Mouse (Mus musculus): Measurements from ENCODE around the gene Gpr18. TPM values are rescaled to one million over a fixed set of nuclear protein-coding genes. Genes with fewer than 3 reads are reported as not detected.
A peak's percentile ranks its signal among the peaks of the same experiment; 100 is the strongest.

Gene Gpr18
- polyA plus RNA-seq (2015; fragmentation: Nextera tagmentation; extraction: Ambion mirVana): 0.26 and 0.35 TPM in 2 replicates

DNA sequence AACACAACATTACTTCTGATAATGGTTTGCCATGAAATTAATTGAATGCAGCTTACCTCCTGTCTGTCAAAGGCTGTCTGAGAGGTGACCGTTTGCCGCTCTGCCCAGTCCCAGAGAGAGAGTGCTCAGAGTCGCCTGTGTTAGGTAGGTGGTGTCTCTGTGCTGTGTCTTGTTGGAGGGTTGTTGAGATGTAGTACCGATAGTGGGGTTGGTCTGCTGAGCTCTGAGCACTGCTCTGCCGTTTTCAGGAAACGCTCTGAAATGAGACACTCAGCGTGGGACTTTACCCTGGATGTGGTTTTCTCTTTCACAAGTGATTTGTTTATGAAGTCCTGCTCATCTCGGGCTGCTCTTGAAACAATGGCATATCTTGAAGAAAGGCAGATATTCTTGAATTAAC lies at the start of gene Gpr18:
Gene Gpr18, minus strand, starts transcription at position 161 of the 400 bp plus-strand sequence.
- no peak within 1 kb of the TSS for H3K27ac ChIP-seq (ENCODE audit: low read length)
- ATAC-seq (ENCODE audit: insufficient read depth, low FRiP score): no peak
- 65% methylated on average over 8 of the region's 8 CpGs for WGBS

DNA sequence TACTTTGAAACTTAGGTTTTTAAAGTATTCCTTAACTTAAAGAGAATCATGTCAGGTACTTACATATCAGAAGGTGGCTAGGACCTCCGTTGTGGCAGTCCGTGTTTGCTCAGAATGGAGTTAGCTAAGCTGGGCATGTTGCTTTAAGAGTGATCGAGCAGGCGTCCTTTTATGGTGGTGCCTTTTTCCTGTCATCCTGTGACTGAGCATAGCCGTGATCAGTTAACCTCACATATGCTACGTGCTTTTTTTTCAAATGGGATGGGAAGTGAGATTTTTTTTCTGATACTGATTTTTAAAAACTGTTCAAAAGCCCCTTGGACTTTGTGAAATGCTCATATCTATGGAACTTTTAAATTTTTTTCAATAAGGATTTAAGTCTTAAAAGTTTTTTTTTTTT lies 49.4 kb upstream of the Gpr18 start, which contains the start of gene Gpr183:
Gene Gpr183, minus strand, starts transcription at position 206 of the 400 bp plus-strand sequence.
- ATAC-seq (ENCODE audit: insufficient read depth, low FRiP score): no peak
- peak within 1 kb of the TSS; percentile 64; the same call in 1 of the 2 replicates for H3K27ac ChIP-seq (ENCODE audit: low read length)
- no peaks in the 10 kb centered on the region for H3K27me3 ChIP-seq (ENCODE audit: control insufficient read depth, insufficient read depth, low read length)
- H3K36me3 ChIP-seq (ENCODE audit: control insufficient read depth, insufficient read depth, low read length): no peaks in the 10 kb centered on the region
- H3K4me2 ChIP-seq (ENCODE audit: low read depth, low read length): peak within 1 kb of the TSS; percentile 36; the same call in 1 of the 2 replicates
- WGBS: 23% methylated on average over 6 of the region's 6 CpGs
- no peaks in the 10 kb centered on the region for H3K9me3 ChIP-seq (replicated peaks; ENCODE audit: control insufficient read depth, low read length)
- H3K9ac ChIP-seq (ENCODE audit: low read length): peak within 1 kb of the TSS; percentile 49
- H3K4me3 ChIP-seq (replicated peaks; ENCODE audit: low read length): peak within 1 kb of the TSS; percentile 26
- peaks cover 20% of the 10 kb centered on the region for H3K4me1 ChIP-seq (ENCODE audit: control insufficient read depth, insufficient read depth, low read length)

More for the DNA sequence above, at the start of gene Gpr18:
- Histone ChIP-seq H3K36me3 (ENCODE audit: control insufficient read depth, insufficient read depth, low read length) (no peaks in the 10 kb centered on the region; the same call in 1 of the 2 replicates), H3K9ac (ENCODE audit: low read length) (no peak within 1 kb of the TSS), H3K4me2 (ENCODE audit: low read depth, low read length) (no peak within 1 kb of the TSS), H3K4me1 (ENCODE audit: control insufficient read depth, insufficient read depth, low read length) (peaks cover under 1% of the 10 kb centered on the region; the same call in 1 of the 2 replicates), H3K27me3 (ENCODE audit: control insufficient read depth, insufficient read depth, low read length) (no peaks in the 10 kb centered on the region), H3K9me3 (replicated peaks; ENCODE audit: control insufficient read depth, low read length) (no peaks in the 10 kb centered on the region), H3K4me3 (replicated peaks; ENCODE audit: low read length) (no peak within 1 kb of the TSS)

DNA sequence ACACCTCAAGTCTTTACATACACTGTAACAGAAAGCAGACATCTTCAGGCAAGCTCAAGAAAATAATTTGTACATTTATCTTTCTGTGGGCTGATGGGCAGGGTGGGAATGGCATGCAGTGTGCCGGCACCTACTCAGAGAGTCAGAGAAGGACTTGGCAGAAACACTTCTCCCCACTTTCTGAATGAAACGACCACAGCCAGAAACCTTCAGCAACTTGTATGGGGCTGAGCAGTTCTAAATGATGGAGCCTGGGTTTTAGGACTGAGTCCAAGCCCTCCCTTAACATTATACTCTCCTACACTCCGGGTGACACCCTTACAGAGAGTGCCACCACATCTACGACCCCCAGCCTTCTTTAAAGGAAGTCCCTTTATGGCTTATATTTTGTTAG lies 48.4 kb upstream of the Gpr18 start:
- H3K36me3 ChIP-seq (ENCODE audit: control insufficient read depth, insufficient read depth, low read length): no peaks in the 10 kb centered on the region
- H3K9me3 ChIP-seq (replicated peaks; ENCODE audit: control insufficient read depth, low read length): no peaks in the 10 kb centered on the region
- peak overlapping the region; percentile 64; the same call in 1 of the 2 replicates for H3K27ac ChIP-seq (ENCODE audit: low read length)
- 26% methylated on average over 4 of the region's 4 CpGs for WGBS
- ATAC-seq (ENCODE audit: insufficient read depth, low FRiP score): no peak
- peaks cover 20% of the 10 kb centered on the region for H3K4me1 ChIP-seq (ENCODE audit: control insufficient read depth, insufficient read depth, low read length)
- H3K4me3 ChIP-seq (replicated peaks; ENCODE audit: low read length): peak overlapping the region; percentile 26
- no peaks in the 10 kb centered on the region for H3K27me3 ChIP-seq (ENCODE audit: control insufficient read depth, insufficient read depth, low read length)
- peak overlapping the region; percentile 49 for H3K9ac ChIP-seq (ENCODE audit: low read length)
- H3K4me2 ChIP-seq (ENCODE audit: low read depth, low read length): peak overlapping the region; percentile 36

DNA sequence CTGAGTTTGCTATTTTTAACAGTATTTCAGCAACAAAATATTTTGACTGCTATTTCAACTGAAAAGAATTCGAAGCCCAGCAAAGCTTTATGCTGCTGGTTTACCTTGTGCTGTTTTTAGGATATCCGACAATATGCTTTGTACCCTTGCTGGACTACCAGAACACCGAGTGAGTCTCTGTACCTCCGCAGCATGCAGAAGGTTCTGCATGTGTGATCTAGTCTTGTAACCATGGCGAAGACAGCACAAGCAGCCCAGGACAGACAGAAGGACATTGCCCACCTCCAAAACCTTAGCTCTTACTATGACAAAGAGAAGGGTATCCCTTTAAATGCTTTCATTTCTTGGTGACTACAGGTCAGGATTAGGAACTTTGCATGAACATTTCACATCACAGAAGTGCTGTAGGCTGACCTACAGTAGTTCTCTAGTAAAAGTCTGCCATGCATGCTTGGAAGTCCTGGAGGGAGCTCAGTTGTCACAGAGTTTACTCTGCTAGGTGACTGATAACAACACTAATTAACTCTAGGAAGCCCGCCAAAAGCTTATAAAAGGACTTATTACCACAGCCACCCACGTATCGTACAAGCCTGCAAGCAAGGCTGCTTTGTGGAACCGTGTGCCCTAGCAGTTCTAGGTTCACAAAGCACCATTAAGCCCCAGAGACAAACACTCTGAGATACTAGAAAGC lies 47.8 kb upstream of the Gpr18 start:
- H3K27ac ChIP-seq (ENCODE audit: low read length): peak overlapping the region; percentile 64
- H3K4me3 ChIP-seq (replicated peaks; ENCODE audit: low read length): peak overlapping the region; percentile 26
- peaks cover 20% of the 10 kb centered on the region for H3K4me1 ChIP-seq (ENCODE audit: control insufficient read depth, insufficient read depth, low read length)
- no peaks in the 10 kb centered on the region for H3K27me3 ChIP-seq (ENCODE audit: control insufficient read depth, insufficient read depth, low read length)
- ATAC-seq (ENCODE audit: insufficient read depth, low FRiP score): peak; percentile 59; the same call in 1 of the 2 replicates
- H3K9me3 ChIP-seq (replicated peaks; ENCODE audit: control insufficient read depth, low read length): no peaks in the 10 kb centered on the region
- no peaks in the 10 kb centered on the region for H3K36me3 ChIP-seq (ENCODE audit: control insufficient read depth, insufficient read depth, low read length)
- H3K4me2 ChIP-seq (ENCODE audit: low read depth, low read length): peak overlapping the region; percentile 36
- WGBS: 48% methylated on average over 9 of the region's 9 CpGs
- H3K9ac ChIP-seq (ENCODE audit: low read length): peak overlapping the region; percentile 49

DNA sequence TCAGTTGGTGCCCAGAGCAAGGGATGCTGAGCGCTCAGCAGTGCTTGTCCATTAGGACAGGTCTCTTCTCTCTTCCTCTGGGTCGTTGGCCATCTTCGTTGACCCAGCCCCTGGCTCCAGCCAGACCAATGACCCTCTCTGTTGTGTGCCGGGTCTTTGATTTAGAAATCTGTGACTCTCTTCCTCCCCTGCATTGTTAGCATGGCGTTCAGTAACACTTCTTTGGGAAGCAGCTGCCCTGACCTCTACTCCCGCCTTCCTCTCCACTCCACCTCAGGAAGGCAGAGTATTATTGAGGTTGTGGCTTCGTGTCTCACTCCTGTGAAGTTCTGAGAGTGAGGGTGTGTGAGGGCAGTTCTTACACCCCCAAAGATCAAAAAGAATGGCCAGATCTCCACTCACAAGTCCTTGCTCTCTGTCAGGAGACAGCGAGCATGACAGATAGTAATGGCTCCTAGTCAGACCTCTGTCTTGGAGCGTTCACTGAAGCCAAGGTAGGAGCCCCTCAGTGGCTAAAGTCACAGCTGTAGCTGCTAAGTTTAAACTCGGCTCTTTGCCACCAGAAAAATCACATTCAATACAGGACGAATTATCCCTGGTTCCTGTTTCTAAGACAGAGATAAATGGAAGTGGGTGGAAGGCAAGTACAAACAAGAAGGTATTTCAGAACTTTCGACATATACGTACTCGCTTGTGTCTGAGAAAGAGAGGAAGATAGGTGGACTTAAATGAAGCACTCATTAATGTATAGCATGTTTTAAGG lies 46.7 kb upstream of the Gpr18 start:
- H3K4me1 ChIP-seq (ENCODE audit: control insufficient read depth, insufficient read depth, low read length): peaks cover 20% of the 10 kb centered on the region
- WGBS: 57% methylated on average over 14 of the region's 14 CpGs
- no peaks in the 10 kb centered on the region for H3K9me3 ChIP-seq (replicated peaks; ENCODE audit: control insufficient read depth, low read length)
- H3K36me3 ChIP-seq (ENCODE audit: control insufficient read depth, insufficient read depth, low read length): no peaks in the 10 kb centered on the region
- H3K9ac ChIP-seq (ENCODE audit: low read length): no peak overlapping the region
- H3K27me3 ChIP-seq (ENCODE audit: control insufficient read depth, insufficient read depth, low read length): no peaks in the 10 kb centered on the region
- H3K4me3 ChIP-seq (replicated peaks; ENCODE audit: low read length): no peak overlapping the region
- H3K27ac ChIP-seq (ENCODE audit: low read length): peak overlapping the region; percentile 64; the same call in 1 of the 2 replicates
- no peak for ATAC-seq (ENCODE audit: insufficient read depth, low FRiP score)
- 0 out of 2 replicates have a peak overlapping the region, but pooled peaks have one; percentile 36 for H3K4me2 ChIP-seq (ENCODE audit: low read depth, low read length)

DNA sequence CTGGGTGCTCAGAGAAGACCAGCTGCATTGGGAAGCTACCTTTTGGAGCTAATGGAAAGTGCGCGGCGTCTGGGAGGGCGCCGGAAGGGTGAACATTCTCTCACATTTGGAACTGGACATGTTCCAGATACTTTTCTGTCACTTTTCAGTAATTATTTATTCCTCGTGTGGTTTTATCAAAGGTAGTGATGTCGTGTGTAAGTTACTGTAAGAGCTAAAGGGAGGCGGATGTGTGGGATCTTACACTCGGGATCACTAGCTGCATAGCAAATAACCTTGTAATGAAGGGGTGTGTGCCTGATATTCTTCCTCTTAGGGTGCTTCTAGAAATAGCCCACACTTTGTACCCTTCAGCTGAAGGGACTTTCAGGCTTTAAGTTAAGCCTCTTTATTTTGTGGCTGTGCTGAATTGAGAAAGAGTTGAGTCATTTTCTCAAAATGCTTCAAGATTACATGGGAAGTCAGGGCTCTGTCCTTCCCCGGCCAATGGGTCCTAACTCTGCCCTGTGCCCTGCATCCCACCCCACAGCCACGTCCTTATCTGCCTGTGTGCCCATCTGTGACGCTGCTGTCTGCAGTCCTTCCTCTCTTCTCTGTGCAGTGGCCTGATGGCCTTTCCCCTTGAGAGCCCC lies 46.0 kb upstream of the Gpr18 start:
- no peak for ATAC-seq (ENCODE audit: insufficient read depth, low FRiP score)
- WGBS: 58% methylated on average over 12 of the region's 12 CpGs

DNA sequence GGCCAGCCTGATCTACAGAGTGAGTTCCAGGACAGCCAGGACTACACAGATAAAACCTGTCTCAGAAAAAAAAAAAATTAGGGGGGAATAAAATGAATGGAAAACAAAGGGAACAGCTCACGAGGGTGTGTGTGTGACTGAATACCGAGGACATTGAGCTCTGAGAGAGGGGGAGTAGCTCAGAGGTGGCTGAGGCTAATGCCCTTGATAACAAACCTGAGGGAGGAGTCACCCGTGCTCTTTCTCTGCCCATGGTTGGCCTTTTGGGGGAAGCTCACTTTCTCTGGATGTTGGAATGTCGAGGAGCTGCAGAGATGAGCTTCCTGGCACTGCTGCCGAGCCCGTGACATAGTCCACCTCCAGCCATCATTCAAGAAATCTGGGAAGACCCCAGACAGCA lies 45.4 kb upstream of the Gpr18 start:
- Histone ChIP-seq H3K4me2 (ENCODE audit: low read depth, low read length) (no peak overlapping the region), H3K4me1 (ENCODE audit: control insufficient read depth, insufficient read depth, low read length) (peaks cover 20% of the 10 kb centered on the region), H3K9ac (ENCODE audit: low read length) (no peak overlapping the region), H3K36me3 (ENCODE audit: control insufficient read depth, insufficient read depth, low read length) (no peaks in the 10 kb centered on the region), H3K27ac (ENCODE audit: low read length) (no peak overlapping the region), H3K9me3 (replicated peaks; ENCODE audit: control insufficient read depth, low read length) (no peaks in the 10 kb centered on the region), H3K4me3 (replicated peaks; ENCODE audit: low read length) (no peak overlapping the region), H3K27me3 (ENCODE audit: control insufficient read depth, insufficient read depth, low read length) (no peaks in the 10 kb centered on the region)
- 30% methylated on average over 6 of the region's 6 CpGs for WGBS
- ATAC-seq (ENCODE audit: insufficient read depth, low FRiP score): no peak

More for the DNA sequence above, 46.0 kb upstream of the Gpr18 start:
- Histone ChIP-seq H3K27ac (ENCODE audit: low read length) (peak overlapping the region; percentile 64; the same call in 1 of the 2 replicates), H3K4me2 (ENCODE audit: low read depth, low read length) (0 out of 2 replicates have a peak overlapping the region, but pooled peaks have one; percentile 9), H3K4me3 (replicated peaks; ENCODE audit: low read length) (no peak overlapping the region), H3K9ac (ENCODE audit: low read length) (no peak overlapping the region), H3K9me3 (replicated peaks; ENCODE audit: control insufficient read depth, low read length) (no peaks in the 10 kb centered on the region), H3K36me3 (ENCODE audit: control insufficient read depth, insufficient read depth, low read length) (no peaks in the 10 kb centered on the region), H3K4me1 (ENCODE audit: control insufficient read depth, insufficient read depth, low read length) (peaks cover 20% of the 10 kb centered on the region), H3K27me3 (ENCODE audit: control insufficient read depth, insufficient read depth, low read length) (no peaks in the 10 kb centered on the region)

DNA sequence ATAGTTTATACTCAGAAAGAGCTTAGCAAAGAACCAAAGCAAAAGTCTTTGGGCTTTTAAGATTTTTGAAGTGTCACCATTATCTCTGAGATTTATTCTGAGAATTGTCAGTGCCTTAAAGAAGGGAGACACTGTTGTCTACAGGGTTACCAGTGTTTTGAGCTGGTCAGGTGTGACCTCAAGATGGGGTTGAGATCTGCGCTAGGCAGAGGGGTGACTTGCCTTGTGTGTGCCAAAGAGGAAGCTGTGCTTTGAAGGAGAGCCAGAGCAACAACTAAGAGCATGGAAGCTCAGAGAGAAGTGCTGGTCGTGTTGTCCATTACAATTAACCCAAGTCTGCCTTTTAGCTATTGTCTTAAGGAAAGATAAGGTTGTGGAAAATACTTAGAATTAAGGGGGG lies 45.0 kb upstream of the Gpr18 start:
- no peak overlapping the region for H3K4me2 ChIP-seq (ENCODE audit: low read depth, low read length)
- WGBS: 84% methylated on average over 2 of the region's 2 CpGs
- peaks cover 20% of the 10 kb centered on the region for H3K4me1 ChIP-seq (ENCODE audit: control insufficient read depth, insufficient read depth, low read length)
- H3K27ac ChIP-seq (ENCODE audit: low read length): no peak overlapping the region
- no peaks in the 10 kb centered on the region for H3K9me3 ChIP-seq (replicated peaks; ENCODE audit: control insufficient read depth, low read length)
- no peaks in the 10 kb centered on the region for H3K36me3 ChIP-seq (ENCODE audit: control insufficient read depth, insufficient read depth, low read length)
- ATAC-seq (ENCODE audit: insufficient read depth, low FRiP score): no peak
- no peak overlapping the region for H3K9ac ChIP-seq (ENCODE audit: low read length)
- no peak overlapping the region for H3K4me3 ChIP-seq (replicated peaks; ENCODE audit: low read length)
- no peaks in the 10 kb centered on the region for H3K27me3 ChIP-seq (ENCODE audit: control insufficient read depth, insufficient read depth, low read length)
